Mouse (Mus musculus) fibroblast of lung, adult 2 months (primary cell): Measurements from ENCODE around the gene Auts2.

ENCODE experiments used
- DNase-seq: peaks from one replicate; pipeline ENCODE4 v3.0.0-alpha.2; 2011; ENCODE audit warnings: low read depth

The Auts2 gene

DNA sequence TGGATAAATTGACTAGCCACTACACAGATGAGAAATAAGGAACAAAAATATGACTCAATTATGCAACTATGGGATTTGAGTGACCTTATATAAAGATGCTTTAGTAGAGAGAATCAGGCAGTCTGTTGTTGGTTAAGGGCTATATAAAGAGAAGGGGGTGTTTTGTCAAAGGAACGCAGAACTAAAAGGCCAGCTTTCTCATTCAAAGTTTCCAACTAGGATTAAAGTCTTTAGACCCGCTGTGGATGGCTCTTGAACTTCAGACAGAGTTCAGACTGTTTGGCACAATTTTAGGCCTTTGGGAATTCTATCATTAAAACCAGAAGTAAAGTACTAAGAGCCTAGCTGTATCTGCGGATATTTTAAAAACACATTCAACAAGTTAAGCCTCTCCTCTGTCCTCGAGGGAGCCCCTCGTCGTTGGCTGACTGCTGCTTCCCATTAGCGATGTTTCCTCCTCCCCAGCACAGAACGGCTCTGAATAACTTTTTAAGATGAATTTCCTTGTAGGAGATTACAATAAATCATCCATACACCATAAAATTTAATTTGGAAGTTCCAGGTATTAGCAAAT, 459.3 kb downstream of the Auts2 start:
- no peak for DNase-seq

- DNase-seq: no peak
Measured at GRCm38 (mm10) chr5:132075942-132076341, 467.2 kb downstream of the Auts2 start.

DNA sequence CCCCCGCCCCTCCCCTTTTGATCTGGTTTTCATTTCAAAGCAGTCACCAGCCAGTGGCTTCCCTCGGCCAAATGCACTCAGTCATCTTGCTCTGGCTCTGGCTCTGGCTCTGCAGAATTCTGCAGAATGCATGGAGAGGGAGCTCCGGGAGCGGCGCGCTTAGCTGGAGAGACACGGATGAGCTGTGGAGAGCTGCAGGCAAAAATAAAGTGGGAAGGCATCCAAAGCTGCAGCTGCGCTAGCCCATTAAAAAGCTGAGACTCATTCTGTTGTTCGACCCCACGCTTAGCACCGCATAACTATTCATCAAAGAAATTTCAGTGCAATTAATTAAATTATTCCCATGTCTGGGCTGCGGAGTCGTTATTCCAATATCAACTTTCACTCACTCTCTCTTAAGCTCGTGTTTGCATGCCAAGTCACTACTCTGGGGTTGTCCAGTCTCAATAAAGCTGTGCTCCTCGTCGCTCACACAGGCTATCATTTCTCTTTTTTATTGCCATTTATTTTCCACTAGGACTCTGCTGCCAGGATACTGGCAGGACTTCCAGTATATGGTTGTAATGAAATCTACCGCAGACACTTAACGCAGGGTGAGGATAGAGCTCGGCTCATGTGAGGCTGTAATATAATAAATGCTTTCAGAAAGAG, 468.3 kb downstream of the Auts2 start:
- DNase-seq: peak; percentile 58

DNA sequence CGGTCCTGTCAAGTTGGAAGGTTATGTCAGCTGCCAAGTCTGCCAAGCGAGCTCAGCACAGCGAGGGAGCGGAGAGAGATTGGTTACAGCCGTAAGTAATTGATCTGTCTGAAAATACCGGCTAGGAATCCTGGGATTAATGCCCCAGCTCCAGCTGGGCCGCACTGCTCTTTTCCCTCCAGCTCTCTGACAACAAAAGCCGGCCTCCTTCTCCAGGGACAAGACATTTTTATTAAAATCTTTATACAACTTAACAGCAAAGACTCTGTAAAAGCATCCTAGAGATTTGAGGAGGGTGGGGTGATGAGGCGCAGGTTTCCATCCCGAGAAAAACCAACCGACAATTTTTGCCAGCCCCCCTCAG, 468.8 kb downstream of the Auts2 start:
- peak; percentile 38 for DNase-seq

- DNase-seq: no peak
Measured at GRCm38 (mm10) chr5:132073677-132074359, 469.3 kb downstream of the Auts2 start.

GRCm38 (mm10) chr5:132072356-132072755, 470.8 kb downstream of the Auts2 start:
- no peak for DNase-seq

- no peak for DNase-seq
Measured at GRCm38 (mm10) chr5:132067750-132068739, 475.1 kb downstream of the Auts2 start.

DNA sequence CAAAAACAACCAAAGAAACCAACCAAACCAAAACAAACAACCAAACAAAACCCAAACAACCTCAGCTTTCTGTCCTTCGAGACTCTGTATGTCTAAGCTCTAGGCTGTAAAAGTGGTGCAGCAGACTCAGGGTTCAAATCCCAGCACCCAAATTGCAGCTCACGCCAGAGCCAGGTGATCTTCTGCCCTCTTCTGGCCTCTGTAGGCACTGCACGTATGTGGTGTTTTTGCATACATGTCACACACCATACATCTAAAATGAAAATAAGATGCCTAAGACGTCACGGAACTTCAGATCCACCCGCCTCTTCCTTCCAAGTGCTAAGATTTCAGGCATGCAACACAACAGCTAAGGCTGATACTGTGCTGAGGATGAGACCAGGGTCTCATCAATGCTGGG, 483.0 kb downstream of the Auts2 start:
- no peak for DNase-seq

DNA sequence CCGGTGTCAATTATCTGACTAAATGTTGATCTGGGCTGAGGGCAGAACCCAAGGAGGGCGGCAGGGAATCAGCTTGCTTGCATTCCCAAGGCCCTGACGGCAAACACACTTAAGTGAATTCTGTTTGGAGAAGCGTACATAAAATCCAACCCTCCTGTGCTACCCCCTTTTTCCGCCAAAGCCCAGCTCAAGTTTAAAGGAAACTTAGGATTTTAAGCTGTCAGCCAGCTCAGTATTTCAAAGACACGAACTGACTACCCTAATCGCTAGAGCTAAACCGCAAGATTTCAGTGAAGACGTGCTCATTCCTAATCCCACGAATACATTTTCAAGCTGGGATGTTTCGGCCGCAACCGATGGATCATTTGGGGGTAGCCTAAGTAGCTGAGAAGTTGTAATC, 490.5 kb downstream of the Auts2 start:
- no peak for DNase-seq

GRCm38 (mm10) chr5:132039584-132039983, 503.6 kb downstream of the Auts2 start:
- DNase-seq: no peak

- no peak for DNase-seq
Measured at GRCm38 (mm10) chr5:132033491-132034350, 509.4 kb downstream of the Auts2 start.

DNA sequence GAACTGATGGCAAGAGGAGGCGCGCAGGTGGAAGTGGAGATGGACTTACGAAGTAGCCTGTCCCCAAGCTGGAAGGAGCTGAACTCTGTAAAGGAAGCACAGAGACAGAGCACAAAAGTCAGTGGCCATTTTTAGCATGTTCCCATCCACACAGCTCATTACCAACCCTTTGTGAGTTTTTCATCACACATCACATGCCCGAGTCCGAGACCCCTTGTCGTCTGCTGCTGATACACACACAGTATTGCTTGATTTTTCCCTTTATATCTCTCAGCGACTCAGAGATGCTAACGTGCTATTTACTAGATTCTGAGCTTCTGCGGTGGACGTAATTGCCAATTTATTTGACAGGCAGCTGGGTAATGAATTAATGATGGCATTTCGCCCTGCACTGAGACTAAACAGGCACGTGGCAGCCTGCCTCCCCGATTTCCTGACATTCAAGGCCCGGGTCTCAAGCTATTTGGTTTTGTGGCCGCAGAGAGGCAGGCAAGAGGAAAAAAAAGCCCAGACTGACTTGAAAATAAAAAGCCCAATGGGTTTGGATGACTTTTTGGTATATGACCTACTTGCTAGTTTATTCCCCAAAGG, 512.1 kb downstream of the Auts2 start:
- peak; percentile 82 for DNase-seq

- DNase-seq: no peak
Measured at GRCm38 (mm10) chr5:132029638-132030037, 513.5 kb downstream of the Auts2 start.

DNA sequence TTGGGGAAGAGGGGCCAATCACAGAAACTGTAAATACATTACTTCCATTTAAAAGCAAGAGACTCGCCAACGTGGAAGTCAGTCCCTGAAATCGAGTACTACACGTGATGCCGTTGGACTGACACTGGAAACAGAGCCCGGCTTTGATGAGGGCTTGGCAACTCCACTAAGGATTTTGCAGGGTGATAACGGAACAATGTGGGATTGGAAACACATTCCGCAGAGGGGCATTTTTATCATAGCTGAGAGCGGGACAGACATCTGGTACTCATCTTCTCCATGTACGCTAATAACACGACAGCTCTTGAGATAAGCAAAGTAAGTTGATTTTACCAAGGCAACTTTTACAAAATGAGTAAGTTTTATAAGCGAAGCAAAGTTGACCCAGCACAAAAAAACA, 514.1 kb downstream of the Auts2 start:
- no peak for DNase-seq

GRCm38 (mm10) chr5:132027859-132028498, 515.2 kb downstream of the Auts2 start:
- DNase-seq: no peak

DNA sequence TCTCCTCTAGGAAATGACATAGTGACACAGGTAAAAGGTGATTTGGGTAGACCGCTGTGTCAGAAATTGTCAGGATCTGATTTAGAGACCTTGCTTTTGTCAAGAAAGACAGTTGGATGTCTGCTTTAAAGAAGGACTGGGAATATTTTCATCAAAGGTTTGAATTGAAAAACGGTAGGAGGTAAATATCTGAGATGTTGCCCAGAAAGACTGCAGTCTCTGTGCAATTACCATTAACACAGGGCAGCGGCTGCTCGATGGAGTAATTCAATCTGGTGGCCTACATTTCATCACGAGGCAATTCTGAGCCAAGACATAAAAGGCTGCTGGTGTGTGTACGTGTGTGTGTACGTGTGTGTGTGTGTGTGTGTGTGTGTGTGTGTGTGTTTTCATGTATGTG, 529.8 kb downstream of the Auts2 start:
- no peak for DNase-seq

DNA sequence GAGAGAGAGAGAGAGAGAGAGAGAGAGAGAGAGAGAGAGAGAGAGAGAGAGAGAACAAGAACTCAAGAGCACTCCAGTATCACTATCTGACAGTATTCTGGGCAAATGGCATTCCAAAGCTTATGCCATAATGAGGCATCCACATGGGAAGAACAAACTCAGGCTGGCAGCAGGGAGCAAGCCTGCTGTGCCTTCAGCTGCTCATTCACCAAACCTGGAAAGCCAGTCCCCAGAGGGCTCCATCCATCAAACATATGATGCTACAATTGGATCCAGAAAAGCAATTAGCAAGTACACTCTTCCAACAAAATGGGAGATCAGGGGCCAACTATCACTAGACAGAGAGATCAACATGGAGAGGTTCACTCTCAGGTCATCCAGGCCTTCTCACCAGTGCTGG, 531.3 kb downstream of the Auts2 start:
- DNase-seq: no peak

- DNase-seq: no peak
Measured at GRCm38 (mm10) chr5:132008703-132009222, 534.4 kb downstream of the Auts2 start.

GRCm38 (mm10) chr5:132007907-132008306, 535.2 kb downstream of the Auts2 start:
- no peak for DNase-seq

DNA sequence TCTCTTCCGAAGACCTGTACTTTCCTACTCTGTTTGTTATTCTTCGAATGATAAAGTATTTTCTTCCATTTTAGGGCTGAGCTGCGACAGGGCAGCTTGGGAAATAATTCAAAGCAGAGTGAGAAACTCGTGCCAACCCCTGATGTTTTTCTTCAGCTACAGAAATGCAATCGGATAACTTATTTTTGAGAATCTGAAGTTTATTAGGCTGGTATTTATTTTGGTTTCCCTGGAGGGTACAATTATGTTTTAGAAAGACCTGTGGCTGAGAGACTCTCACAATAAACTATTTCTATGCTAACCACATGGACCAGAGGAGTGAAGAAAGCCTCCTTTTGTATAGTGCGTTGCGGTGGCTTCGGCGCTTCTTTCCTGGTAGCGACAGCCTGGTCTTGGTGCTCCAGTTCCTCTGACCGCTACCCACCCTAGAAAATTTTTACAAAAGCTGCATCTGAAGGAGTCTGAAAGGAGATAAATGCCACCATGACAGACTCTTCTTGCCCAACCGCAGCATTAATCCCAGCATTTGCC, 550.4 kb downstream of the Auts2 start:
- peak; percentile 82 for DNase-seq
